Mouse (Mus musculus): Measurements from ENCODE around the gene Gpr143.

Gene Gpr143

GRCm38 (mm10) chrX:152781720-152782403 is at the start of gene Gpr143:
Gene Gpr143, plus strand, starts transcription at chrX:152781921.
- in situ Hi-C loops (cut with MseI, MboI), result no loop called here

- in situ Hi-C loops (cut with MseI, MboI), result no loop called here
Observed at GRCm38 (mm10) chrX:152735283-152735682, 46.4 kb upstream of the Gpr143 start.

GRCm38 (mm10) chrX:152738191-152738590 is 43.5 kb upstream of the Gpr143 start:
- in situ Hi-C loops (cut with MseI, MboI), result no loop called here

- in situ Hi-C loops (cut with MseI, MboI), result no loop called here
Observed at GRCm38 (mm10) chrX:152738759-152739368, 42.9 kb upstream of the Gpr143 start.

- in situ Hi-C loops (cut with MseI, MboI), result no loop called here
Observed at GRCm38 (mm10) chrX:152743642-152744041, 38.1 kb upstream of the Gpr143 start.

GRCm38 (mm10) chrX:152745925-152746324 is 35.8 kb upstream of the Gpr143 start:
- in situ Hi-C loops (cut with MseI, MboI), result no loop called here

GRCm38 (mm10) chrX:152755819-152756218 is 25.9 kb upstream of the Gpr143 start:
- in situ Hi-C loops (cut with MseI, MboI), result no loop called here

GRCm38 (mm10) chrX:152756293-152756692 is 25.4 kb upstream of the Gpr143 start:
- in situ Hi-C loops (cut with MseI, MboI), result no loop called here

GRCm38 (mm10) chrX:152762437-152762836 is 19.3 kb upstream of the Gpr143 start:
- in situ Hi-C loops (cut with MseI, MboI), result no loop called here

GRCm38 (mm10) chrX:152762855-152763254 is 18.9 kb upstream of the Gpr143 start:
- in situ Hi-C loops (cut with MseI, MboI), result no loop called here

- in situ Hi-C loops (cut with MseI, MboI), result no loop called here
Observed at GRCm38 (mm10) chrX:152764171-152764570, 17.6 kb upstream of the Gpr143 start.

GRCm38 (mm10) chrX:152768891-152769599 is 12.7 kb upstream of the Gpr143 start, which contains the start of gene Shroom2:
Gene Shroom2, minus strand, starts transcription at chrX:152769465.
- in situ Hi-C loops (cut with MseI, MboI), result no loop called here

GRCm38 (mm10) chrX:152769600-152770157 is 12.0 kb upstream of the Gpr143 start:
- in situ Hi-C loops (cut with MseI, MboI), result no loop called here

- in situ Hi-C loops (cut with MseI, MboI), result no loop called here
Observed at GRCm38 (mm10) chrX:152788129-152788528, 6.4 kb downstream of the Gpr143 start.

- in situ Hi-C loops (cut with MseI, MboI), result no loop called here
Observed at GRCm38 (mm10) chrX:152788611-152789010, 6.9 kb downstream of the Gpr143 start.

GRCm38 (mm10) chrX:152805317-152805716 is 23.6 kb downstream of the Gpr143 start:
- in situ Hi-C loops (cut with MseI, MboI), result no loop called here

- in situ Hi-C loops (cut with MseI, MboI), result loop anchor here (10.0 kb wide), 2 partner anchors 109 to 199 kb away; no protein-coding TSS in a partner anchor
Observed at GRCm38 (mm10) chrX:152813339-152813738, 31.6 kb downstream of the Gpr143 start.

- in situ Hi-C loops (cut with MseI, MboI), result loop anchor here (10.0 kb wide), 2 partner anchors 114 to 204 kb away; no protein-coding TSS in a partner anchor
Observed at GRCm38 (mm10) chrX:152818996-152819395, 37.3 kb downstream of the Gpr143 start.

- in situ Hi-C loops (cut with MseI, MboI), result loop anchor here in 1 of 2 experiments (10.0 kb wide), 1 partner anchor 216 kb away; no protein-coding TSS in a partner anchor
Observed at GRCm38 (mm10) chrX:152831003-152831550, 49.4 kb downstream of the Gpr143 start.

GRCm38 (mm10) chrX:152834940-152835339 is 53.2 kb downstream of the Gpr143 start:
- in situ Hi-C loops (cut with MseI, MboI), result loop anchor here in 1 of 2 experiments (10.0 kb wide), 1 partner anchor 220 kb away; no protein-coding TSS in a partner anchor

GRCm38 (mm10) chrX:152855076-152855772 is 73.5 kb downstream of the Gpr143 start:
- in situ Hi-C loops (cut with MseI, MboI), result no loop called here
